Mouse (Mus musculus) monocyte, adult 5-6 weeks (primary cell): Measurements from ENCODE around the gene Lig1. TPM values are rescaled to one million over a fixed set of nuclear protein-coding genes. Genes with fewer than 3 reads are reported as not detected.

ENCODE experiments used
- ATAC-seq: fragments of 153-309, 156-312 bp; replicated peaks from 2 replicates; pipeline ENCODE4 v1.8.0; 2017; ENCODE audit warnings: mild to moderate bottlenecking; ENCODE audit not compliant: low TSS enrichment, insufficient number of reproducible peaks, severe bottlenecking, poor library complexity, low FRiP score
- total RNA-seq: library from RNA; stranded (forward); fragments of 200-1000, 200-491, 200-594 nt; gene quantifications from 3 replicates; pipeline ENCODE4 v1.2.3, GENCODE M21; 2017

Gene Lig1
- total RNA-seq, 1 experiment from 2014 or later = 6.6 TPM

- ATAC-seq = peak; percentile 86
These were observed 25.7 kb downstream of the Lig1 start for GRCm38 (mm10) chr7:13302780-13303179.

GRCm38 (mm10) chr7:13303372-13303771 is 26.3 kb downstream of the Lig1 start:
- no peak for ATAC-seq

- ATAC-seq = no peak
These were observed 32.3 kb downstream of the Lig1 start for GRCm38 (mm10) chr7:13309407-13309806.

DNA sequence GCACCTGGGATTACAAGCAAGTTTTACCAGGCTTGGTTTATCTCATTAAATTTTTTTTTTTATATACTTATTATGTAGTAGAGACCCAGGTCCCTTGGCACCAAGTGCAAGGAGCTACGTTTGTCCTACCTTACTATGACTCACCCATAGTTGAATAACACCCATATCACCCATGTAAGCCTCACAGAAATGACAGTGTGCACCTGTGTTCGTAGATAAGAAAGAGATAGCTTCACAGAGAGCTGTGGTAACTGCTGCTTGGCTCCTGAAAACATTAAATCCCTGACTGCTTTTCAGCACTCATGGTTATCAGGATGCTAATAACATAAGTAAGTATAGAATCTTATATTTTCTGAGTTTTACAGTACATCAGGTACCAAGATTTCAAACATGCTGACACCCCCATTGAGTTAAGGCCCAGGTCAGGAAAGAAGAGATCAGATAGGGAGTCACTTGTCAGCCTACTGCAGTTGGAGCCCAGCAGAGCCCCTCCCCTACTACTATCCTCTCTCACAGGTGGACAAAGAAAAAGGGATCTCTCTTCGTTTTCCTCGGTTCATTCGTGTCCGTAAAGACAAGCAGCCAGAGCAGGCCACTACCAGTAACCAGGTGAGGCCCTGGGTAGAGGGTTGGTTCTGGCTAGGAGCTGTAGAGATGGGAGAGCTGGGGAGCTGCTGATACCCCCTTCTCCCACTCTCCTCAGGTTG is 33.6 kb downstream of the Lig1 start:
- ATAC-seq = no peak

DNA sequence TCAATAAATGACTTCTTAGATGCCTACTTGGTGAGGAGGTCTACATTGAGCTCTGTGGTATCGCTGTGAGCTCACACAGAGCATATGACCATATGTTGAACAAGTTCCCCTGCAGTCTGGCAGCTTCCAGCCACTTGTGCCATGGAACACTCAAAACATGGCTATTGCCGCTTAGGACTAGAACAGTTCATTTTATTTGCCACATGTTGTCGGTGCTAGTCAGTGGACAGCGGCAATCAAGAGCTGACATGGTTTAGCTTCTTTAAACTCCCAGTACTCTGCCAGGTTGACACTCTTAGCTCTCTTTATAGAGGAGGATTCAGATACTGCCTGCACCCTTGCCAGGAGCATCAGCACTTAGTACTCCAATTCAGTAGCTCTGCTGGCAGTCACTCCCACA is 34.3 kb downstream of the Lig1 start:
- no peak for ATAC-seq

GRCm38 (mm10) chr7:13314095-13314597 is 37.1 kb downstream of the Lig1 start:
- ATAC-seq = no peak

DNA sequence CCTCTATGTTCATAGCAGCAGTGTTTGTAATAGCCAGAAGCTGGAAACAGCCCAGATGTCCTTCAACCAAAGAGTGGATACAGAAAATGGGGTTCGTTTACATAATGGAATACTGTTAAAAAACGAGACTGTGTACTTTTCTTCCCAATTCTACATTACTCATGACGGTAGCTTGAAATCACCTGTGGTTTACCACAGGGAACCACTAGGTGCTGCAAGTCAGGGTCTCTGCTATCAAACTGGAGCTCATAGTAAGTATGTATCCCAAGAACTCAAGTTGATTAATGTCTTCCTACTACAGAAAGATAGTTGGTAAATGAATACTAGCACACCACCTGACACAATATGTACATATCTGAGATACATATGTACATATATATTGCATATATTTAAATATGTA is 44.3 kb downstream of the Lig1 start:
- no peak for ATAC-seq

DNA sequence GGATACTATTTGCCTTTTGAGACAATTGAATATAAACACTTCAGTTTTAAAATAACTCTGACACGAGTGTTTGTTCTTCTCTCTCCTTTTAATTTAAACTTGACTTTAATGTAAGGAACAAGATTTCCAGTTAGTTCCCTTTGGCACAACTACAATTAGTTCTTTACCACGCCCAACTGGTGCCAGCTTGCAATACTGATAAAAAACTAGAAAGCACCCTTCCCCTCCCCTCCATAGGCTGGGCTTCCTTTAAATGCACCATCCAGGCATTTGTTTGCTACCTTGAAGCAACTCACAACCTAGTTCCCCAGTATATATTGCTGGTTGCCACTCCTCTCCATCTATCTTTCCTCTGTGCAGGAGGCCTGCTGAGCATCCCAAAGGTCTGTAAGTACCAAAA is 47.2 kb downstream of the Lig1 start, which contains the start of gene Pla2g4c:
TSS of gene Pla2g4c (plus strand) at position 340 of the 400 bp plus-strand sequence.
- no peak for ATAC-seq

DNA sequence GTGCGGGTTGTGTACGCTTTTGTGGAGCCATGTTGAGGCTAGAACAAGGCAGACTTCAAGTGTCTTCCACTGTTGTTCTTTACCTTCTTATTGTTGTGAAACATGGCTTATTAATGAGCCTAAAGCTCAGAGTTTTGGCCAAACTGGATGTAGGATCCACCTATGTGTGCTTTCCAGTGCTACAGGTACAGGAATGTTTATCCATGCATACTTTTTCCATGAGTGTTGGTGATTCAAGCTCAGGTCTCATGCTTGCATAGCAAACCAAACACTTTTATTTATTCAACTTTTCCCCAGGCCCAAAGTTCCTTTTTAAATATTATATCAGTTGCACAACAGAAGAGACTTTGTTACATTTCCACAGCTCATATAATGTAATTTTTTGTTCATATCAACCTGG is 53.5 kb downstream of the Lig1 start:
- ATAC-seq = no peak

GRCm38 (mm10) chr7:13355943-13356342 is 78.9 kb downstream of the Lig1 start:
- ATAC-seq = no peak

Other genes starting within 250 kb of the Lig1 start
- 277 to 386 TPM (median 313 TPM) in 3 replicates for gene Chmp2a, start 242.5 kb upstream of the Lig1 start, total RNA-seq
- 44.8 to 67.8 TPM (median 54.9 TPM) in 3 replicates for gene Ube2m, start 239.0 kb upstream of the Lig1 start, total RNA-seq
- gene Mzf1, start 222.5 kb upstream of the Lig1 start, total RNA-seq = 0.19 to 0.48 TPM in 2 of 3 replicates, not detected in the other
- gene Vmn1r85, start 182.1 kb upstream of the Lig1 start, total RNA-seq = not detected in 3 replicates
- not detected in 3 replicates for gene Vmn1r86, start 157.4 kb upstream of the Lig1 start, total RNA-seq
- not detected in 3 replicates for gene Vmn1r87, start 137.1 kb upstream of the Lig1 start, total RNA-seq
- not detected in 3 replicates for gene Vmn1r88, start 117.7 kb upstream of the Lig1 start, total RNA-seq
- gene Vmn1r89, start 64.3 kb upstream of the Lig1 start, total RNA-seq = not detected in 3 replicates
- gene Zswim9, start 1.4 kb downstream of the Lig1 start, total RNA-seq = 0.95 to 5.6 TPM (median 3.5 TPM) in 3 replicates
- 0.10 TPM in 1 of 3 replicates, not detected in the others for gene Pla2g4c, start 47.4 kb downstream of the Lig1 start, total RNA-seq
- not detected in 3 replicates for gene Cabp5, start 120.8 kb downstream of the Lig1 start, total RNA-seq
- gene Bsph1, start 173.6 kb downstream of the Lig1 start, total RNA-seq = not detected in 3 replicates